Mouse (Mus musculus) hindbrain, embryonic 11.5 days (tissue): ENCODE data around the gene Cpt1c. TPM values are rescaled to one million over a fixed set of nuclear protein-coding genes. Genes with fewer than 3 reads are reported as not detected.

Experiments used
- ATAC-seq: fragments of 200-750 bp; cut with Nextera tagmentation; 2 replicates; pipeline ENCODE4 v1.8.0; 2017; ENCODE audit warnings: mild to moderate bottlenecking, moderate TSS enrichment, moderate library complexity; ENCODE audit not compliant: low FRiP score
- DNase-seq: peaks from one replicate; pipeline ENCODE4 v3.0.0-alpha.2; 2015; ENCODE audit warnings: low spot score
- H3K27ac ChIP-seq: fragments of 300-500 bp; sonication (generic); 2 replicates; pipeline ENCODE4 v1.5.1; 2014; ENCODE audit warnings: mild to moderate bottlenecking, low read depth, low read length
- H3K27me3 ChIP-seq: fragments of 300-500 bp; sonication (generic); 2 replicates; pipeline ENCODE4 v1.6.1; 2014; ENCODE audit warnings: mild to moderate bottlenecking, low read length, moderate library complexity, mixed read lengths; ENCODE audit not compliant: control insufficient read depth, insufficient read depth
- H3K36me3 ChIP-seq: fragments of 300-500 bp; sonication (generic); 2 replicates; pipeline ENCODE4 v1.6.1; 2014; ENCODE audit warnings: mild to moderate bottlenecking, low read length, moderate library complexity, mixed read lengths; ENCODE audit not compliant: control insufficient read depth, insufficient read depth
- H3K4me1 ChIP-seq: fragments of 300-500 bp; sonication (generic); replicated peaks from 2 replicates; pipeline ENCODE4 v1.6.1; 2014; ENCODE audit warnings: low read length, mixed read lengths; ENCODE audit not compliant: control insufficient read depth, insufficient read depth
- H3K4me2 ChIP-seq: fragments of 300-500 bp; sonication (generic); replicated peaks from 2 replicates; pipeline ENCODE4 v1.6.1; 2014; ENCODE audit warnings: mild to moderate bottlenecking, low read depth, low read length
- H3K4me3 ChIP-seq: fragments of 300-500 bp; sonication (generic); 2 replicates; pipeline ENCODE4 v1.5.1; 2014; ENCODE audit warnings: low read depth, low read length
- H3K9ac ChIP-seq: fragments of 300-500 bp; sonication (generic); 2 replicates; pipeline ENCODE4 v1.6.1; 2014; ENCODE audit warnings: low read depth, low read length
- H3K9me3 ChIP-seq: fragments of 300-500 bp; sonication (generic); 2 replicates; pipeline ENCODE4 v1.6.1; 2016; ENCODE audit warnings: low read length; ENCODE audit not compliant: control insufficient read depth
- WGBS: fragments of 180-500 bp; shearing (Covaris S2); extraction: QIAGEN DNeasy Blood & Tissue Kit; methylation state at CpG from one replicate; pipeline ENCODE4 v1.1.7; 2014; 5-methylcytosine and 5-hydroxymethylcytosine counted together
- polyA plus RNA-seq: library from polyadenylated mRNA; unstranded; fragments of >200 nt; fragmentation: Nextera tagmentation; extraction: Ambion mirVana; gene quantifications from 2 replicates; pipeline ENCODE4 v1.2.1, GENCODE M21; 2014

Gene Cpt1c
- polyA plus RNA-seq, 1 experiment from 2014 or later, result 23.5 TPM

DNA sequence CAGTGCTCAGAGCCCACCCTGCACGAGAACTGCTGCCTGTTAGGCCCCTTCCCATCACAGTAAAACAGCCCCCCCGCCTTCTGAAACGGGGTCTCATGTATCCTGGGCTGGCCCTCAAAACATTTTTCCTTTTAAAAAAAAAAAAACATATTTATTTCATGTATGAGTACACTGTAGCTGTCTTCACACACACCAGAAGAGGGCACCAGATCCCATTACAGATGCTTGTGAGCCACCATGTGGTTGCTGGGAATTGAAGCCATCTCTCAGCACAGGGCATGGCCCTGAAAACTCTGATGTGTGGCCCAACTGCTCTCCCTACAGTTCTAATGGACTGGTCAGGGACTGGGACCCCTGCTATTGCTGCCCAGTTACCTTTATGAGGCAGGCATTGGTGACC, 3.6 kb upstream of the Cpt1c start:
- Histone ChIP-seq H3K36me3 (peaks cover 46% of the 10 kb centered on the region), H3K27ac (no peak overlapping the region), H3K9me3 (no peaks in the 10 kb centered on the region), H3K4me3 (no peak overlapping the region), H3K9ac (no peak overlapping the region), H3K4me2 (no peak overlapping the region), H3K27me3 (no peaks in the 10 kb centered on the region), H3K4me1 (no peaks in the 10 kb centered on the region)
- DNase-seq (no peak), ATAC-seq (no peak)
- WGBS, result 93% methylated on average over 3 of the region's 3 CpGs

DNA sequence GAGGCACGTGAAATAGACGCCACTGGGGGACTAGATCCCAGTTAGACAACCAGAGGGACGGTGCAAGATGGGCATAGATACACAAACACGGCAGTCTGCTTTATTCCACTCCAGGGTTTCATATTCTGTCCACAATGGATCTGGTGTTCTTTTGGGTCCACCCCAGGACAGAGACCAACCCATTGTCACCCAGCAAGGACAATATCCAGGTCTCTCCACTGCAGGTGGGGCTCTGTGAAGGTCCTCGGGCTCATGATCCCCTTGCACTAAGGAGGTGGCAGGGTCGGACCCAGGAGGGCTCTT, 417 bp upstream of the Cpt1c start:
- Histone ChIP-seq H3K9ac (peak overlapping the region; percentile 74; the same call in 1 of the 2 replicates), H3K36me3 (peaks cover 30% of the 10 kb centered on the region), H3K9me3 (no peaks in the 10 kb centered on the region), H3K27me3 (no peaks in the 10 kb centered on the region), H3K4me3 (peak overlapping the region; percentile 29; the same call in 1 of the 2 replicates), H3K4me1 (peaks cover 4% of the 10 kb centered on the region), H3K27ac (peak overlapping the region; percentile 70), H3K4me2 (no peak overlapping the region)
- 21% methylated on average over 6 of the region's 6 CpGs for WGBS
- no peak for ATAC-seq
- no peak for DNase-seq

DNA sequence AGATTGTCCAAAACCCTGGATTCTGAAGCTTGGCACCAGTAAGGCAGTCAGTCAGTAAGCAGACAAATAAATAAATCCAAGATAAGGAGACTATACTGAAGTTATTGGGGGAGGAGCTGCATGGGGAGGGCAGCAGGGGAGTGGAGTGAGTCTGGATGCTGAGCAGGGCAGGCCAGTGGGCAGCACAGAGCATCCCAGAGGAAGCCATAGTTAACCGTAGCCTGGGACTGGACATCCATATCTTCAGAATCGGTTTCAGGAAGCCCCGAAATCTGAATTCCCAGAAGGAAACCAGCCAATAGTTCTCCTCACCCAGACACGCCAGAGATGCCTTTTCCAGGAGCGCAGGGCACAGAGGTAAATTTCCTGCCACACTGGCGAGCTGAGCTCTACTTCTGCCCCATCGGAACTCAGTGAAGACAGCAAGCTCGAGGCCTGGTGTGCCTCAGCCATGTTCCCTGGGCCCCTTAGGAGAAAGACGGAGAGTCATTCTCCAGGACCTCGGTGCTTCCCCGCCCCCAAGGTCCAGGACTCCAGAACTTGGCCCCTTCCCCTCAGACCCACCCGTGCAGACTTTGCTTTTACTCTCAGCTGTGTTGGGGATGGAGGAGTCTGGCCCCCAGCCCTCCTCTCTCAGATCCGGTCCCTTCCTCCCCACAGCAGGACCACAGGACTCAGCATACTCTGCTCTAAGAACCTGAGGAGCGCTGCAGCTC, 1.1 kb downstream of the Cpt1c start:
- peak overlapping the region; percentile 70 for H3K27ac ChIP-seq
- peak overlapping the region; percentile 47 for H3K4me2 ChIP-seq
- peaks cover 4% of the 10 kb centered on the region for H3K4me1 ChIP-seq
- no peaks in the 10 kb centered on the region for H3K27me3 ChIP-seq
- WGBS, result 41% methylated on average over 14 of the region's 14 CpGs
- DNase-seq (no peak), ATAC-seq (no peak)
- no peaks in the 10 kb centered on the region for H3K9me3 ChIP-seq
- peaks cover 18% of the 10 kb centered on the region for H3K36me3 ChIP-seq
- peak overlapping the region; percentile 74 for H3K9ac ChIP-seq
- H3K4me3 ChIP-seq, result peak overlapping the region; percentile 29

DNA sequence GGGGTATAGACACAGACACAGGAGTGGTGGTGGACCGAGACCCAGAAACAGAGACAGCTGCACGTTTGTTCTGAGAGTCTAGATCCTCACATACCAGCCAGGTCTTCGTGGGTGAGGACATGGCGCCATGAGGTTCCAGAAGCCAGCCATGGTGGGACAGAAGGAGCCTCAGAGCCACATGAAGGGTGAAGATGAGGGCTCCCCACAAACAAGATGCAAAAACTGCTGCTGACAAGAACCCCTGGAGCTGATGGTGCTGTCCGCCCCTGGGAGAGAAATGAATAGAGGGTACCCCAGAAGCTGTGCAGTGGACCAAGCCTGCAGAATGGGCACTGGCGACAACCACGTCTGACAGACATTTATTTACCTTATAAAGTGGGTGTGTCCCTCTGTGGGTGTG, 3.5 kb downstream of the Cpt1c start:
- H3K9me3 ChIP-seq, result no peaks in the 10 kb centered on the region
- peak overlapping the region; percentile 51; the same call in 1 of the 2 replicates for H3K27ac ChIP-seq
- H3K9ac ChIP-seq, result peak overlapping the region; percentile 58
- peaks cover 4% of the 10 kb centered on the region for H3K4me1 ChIP-seq
- 0 out of 2 replicates have a peak, but pooled peaks have one; percentile 0 for ATAC-seq
- no peak for DNase-seq
- WGBS, result 75% methylated on average over 7 of the region's 7 CpGs
- H3K27me3 ChIP-seq, result no peaks in the 10 kb centered on the region
- H3K36me3 ChIP-seq, result no peaks in the 10 kb centered on the region
- peak overlapping the region; percentile 47 for H3K4me3 ChIP-seq
- H3K4me2 ChIP-seq, result peak overlapping the region; percentile 74

DNA sequence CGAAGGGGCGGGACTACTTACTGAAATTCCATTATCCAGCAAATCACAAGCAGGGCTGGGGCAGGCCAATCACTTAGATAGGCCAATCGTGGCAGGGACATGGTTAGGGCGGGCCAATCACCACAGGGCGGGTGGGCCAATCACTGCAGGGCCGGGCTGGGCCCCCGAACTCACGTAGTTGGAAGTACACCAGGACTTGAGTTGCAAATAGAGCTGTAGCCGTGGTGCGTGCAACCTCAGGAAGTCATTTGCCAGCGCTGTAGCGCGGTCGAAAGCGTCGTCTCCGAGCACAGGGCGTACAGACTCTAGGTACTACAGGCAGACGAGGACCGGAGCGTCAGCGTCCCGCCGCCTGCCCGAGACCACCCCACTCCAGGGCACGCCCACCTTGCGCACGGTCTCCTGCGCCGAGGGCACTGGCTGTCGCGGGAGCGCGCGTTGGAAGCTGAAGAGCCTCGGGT, 4.4 kb downstream of the Cpt1c start:
- peak overlapping the region; percentile 74 for H3K4me2 ChIP-seq
- no peaks in the 10 kb centered on the region for H3K9me3 ChIP-seq
- no peaks in the 10 kb centered on the region for H3K27me3 ChIP-seq
- ATAC-seq (peak; percentile 97), DNase-seq (peak; percentile 88)
- H3K4me3 ChIP-seq, result peak overlapping the region; percentile 47
- H3K27ac ChIP-seq, result peak overlapping the region; percentile 71
- 0% methylated on average over 36 of the region's 36 CpGs for WGBS
- peaks cover 4% of the 10 kb centered on the region for H3K4me1 ChIP-seq
- H3K9ac ChIP-seq, result peak overlapping the region; percentile 58
- 0 out of 2 replicates have a peak, but pooled peaks cover 2% of the 10 kb centered on the region for H3K36me3 ChIP-seq

DNA sequence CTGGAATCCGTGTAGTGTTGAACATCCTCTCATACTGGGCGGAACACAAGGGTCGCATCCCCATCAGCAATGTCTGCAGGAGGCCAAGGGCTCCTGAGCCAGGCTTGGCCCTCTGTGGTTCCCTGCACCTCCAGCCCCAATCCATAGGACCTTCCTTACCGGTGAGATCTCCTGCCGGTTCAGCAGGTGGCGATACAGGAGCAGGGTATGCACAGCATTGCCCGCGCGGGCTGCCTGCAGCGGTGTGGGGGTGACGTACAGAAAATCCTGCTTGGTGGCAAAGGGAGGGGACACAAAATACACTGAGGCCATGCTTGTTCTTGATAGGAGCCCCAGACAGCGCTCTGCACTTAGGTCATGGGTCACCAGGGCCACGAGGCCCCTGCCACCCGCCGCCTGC, 8.0 kb downstream of the Cpt1c start:
- Histone ChIP-seq H3K27me3 (no peaks in the 10 kb centered on the region), H3K4me1 (peaks cover 4% of the 10 kb centered on the region), H3K9ac (no peak overlapping the region), H3K36me3 (0 out of 2 replicates have a peak, but pooled peaks cover 6% of the 10 kb centered on the region), H3K4me2 (no peak overlapping the region), H3K9me3 (no peaks in the 10 kb centered on the region), H3K4me3 (no peak overlapping the region), H3K27ac (no peak overlapping the region)
- DNase-seq, result no peak
- WGBS, result 76% methylated on average over 15 of the region's 15 CpGs
- ATAC-seq, result no peak

DNA sequence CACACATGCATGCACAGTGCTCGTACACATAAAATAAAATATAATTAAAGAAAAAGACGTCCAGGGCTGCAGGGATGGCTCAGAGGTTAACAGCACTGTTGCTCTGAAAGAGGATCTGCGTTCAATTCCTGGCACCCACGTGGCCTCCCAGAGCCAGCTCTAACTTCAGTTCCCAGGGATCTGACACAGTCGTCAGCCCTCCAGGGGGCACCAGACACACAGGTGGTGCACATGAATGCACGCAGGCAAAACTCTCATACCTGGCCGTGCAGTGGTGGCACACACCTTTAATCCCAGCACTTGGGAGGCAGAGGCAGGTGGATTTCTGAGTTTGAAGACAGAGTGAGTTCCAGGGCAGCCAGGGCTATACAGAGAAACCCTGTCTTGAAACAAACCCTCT, 8.7 kb downstream of the Cpt1c start:
- no peak for ATAC-seq
- 81% methylated on average over 7 of the region's 7 CpGs for WGBS

DNA sequence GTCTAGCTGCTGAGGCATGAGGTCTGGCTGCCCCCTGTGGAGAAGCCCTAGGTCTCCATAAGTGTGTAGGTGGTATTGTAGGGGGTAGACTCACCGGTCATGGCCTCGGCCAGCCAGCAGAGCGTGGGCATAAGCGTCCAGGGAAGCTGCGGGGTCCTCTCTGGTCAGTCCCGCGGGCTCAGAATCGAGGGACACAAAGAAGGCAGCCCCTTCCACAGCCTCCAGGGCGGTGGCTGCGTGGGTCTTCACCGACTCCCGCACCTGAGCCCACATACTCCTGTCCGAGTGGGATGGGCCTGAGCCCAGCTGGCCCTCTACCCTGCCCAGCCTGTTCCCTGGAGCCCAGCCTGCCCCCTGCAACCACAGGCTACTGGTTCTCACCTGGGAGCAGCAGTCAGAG, 9.7 kb downstream of the Cpt1c start:
- H3K36me3 ChIP-seq, result 0 out of 2 replicates have a peak, but pooled peaks cover 6% of the 10 kb centered on the region

More for the DNA sequence above, 8.7 kb downstream of the Cpt1c start:
- Histone ChIP-seq H3K4me1 (peaks cover 2% of the 10 kb centered on the region; the same call in 1 of the 2 replicates), H3K9ac (no peak overlapping the region), H3K4me2 (no peak overlapping the region), H3K27me3 (no peaks in the 10 kb centered on the region), H3K36me3 (0 out of 2 replicates have a peak, but pooled peaks cover 6% of the 10 kb centered on the region), H3K27ac (no peak overlapping the region), H3K9me3 (no peaks in the 10 kb centered on the region), H3K4me3 (no peak overlapping the region)
- no peak for DNase-seq

DNA sequence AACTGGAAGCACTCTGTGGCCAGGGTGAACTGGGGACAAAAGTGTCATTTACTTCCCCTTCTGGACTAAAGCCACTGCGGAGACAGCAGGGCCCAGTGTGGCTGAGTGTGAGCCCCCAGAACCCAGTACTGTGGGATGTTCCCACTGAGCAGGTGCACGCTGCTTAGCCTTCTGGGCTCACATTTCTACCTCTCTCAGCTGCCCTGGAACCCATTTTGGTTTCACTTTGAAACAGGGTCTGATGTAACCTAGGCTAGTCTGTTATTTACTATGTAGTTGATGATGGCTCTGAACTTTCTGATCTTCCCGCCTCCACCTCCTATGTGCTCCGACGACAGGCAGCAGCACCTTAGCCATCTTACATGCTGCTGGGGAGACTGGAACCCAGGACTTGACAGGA, 11.8 kb downstream of the Cpt1c start:
- H3K4me2 ChIP-seq, result no peak overlapping the region
- ATAC-seq (no peak), DNase-seq (no peak)
- H3K4me1 ChIP-seq, result no peaks in the 10 kb centered on the region
- no peak overlapping the region for H3K9ac ChIP-seq
- no peaks in the 10 kb centered on the region for H3K27me3 ChIP-seq
- 0 out of 2 replicates have a peak, but pooled peaks cover 6% of the 10 kb centered on the region for H3K36me3 ChIP-seq
- H3K4me3 ChIP-seq, result no peak overlapping the region
- no peaks in the 10 kb centered on the region for H3K9me3 ChIP-seq
- WGBS, result 95% methylated on average over 5 of the region's 5 CpGs
- no peak overlapping the region for H3K27ac ChIP-seq

More for the DNA sequence above, 9.7 kb downstream of the Cpt1c start:
- Histone ChIP-seq H3K4me2 (no peak overlapping the region), H3K9ac (no peak overlapping the region), H3K27me3 (no peaks in the 10 kb centered on the region), H3K4me1 (no peaks in the 10 kb centered on the region), H3K4me3 (no peak overlapping the region), H3K9me3 (no peaks in the 10 kb centered on the region), H3K27ac (no peak overlapping the region)
- DNase-seq (no peak), ATAC-seq (no peak)
- 96% methylated on average over 13 of the region's 13 CpGs for WGBS
